Mouse (Mus musculus) left cerebral cortex, postnatal 25 days (tissue): ENCODE measurements at regions not wholly inside any gene's neighbourhood (a gene's known extent, or its start where the extent isn't known, plus 50 kb on each side); places are given as distances from the start of the nearest gene placed in this dataset.

Experiments
- DNase-seq, 2 experiments: peaks; one replicate each; pipeline ENCODE4 v3.0.0; 2022; ENCODE audit warnings: low spot score in 2 of 2, mixed read lengths in 1 of 2
- intact Hi-C: fragments of 180-260 bp; cut with DNase I; formaldehyde crosslinking; loops from one replicate; pipeline ENCODE4 v1.15.1; 2025

DNA sequence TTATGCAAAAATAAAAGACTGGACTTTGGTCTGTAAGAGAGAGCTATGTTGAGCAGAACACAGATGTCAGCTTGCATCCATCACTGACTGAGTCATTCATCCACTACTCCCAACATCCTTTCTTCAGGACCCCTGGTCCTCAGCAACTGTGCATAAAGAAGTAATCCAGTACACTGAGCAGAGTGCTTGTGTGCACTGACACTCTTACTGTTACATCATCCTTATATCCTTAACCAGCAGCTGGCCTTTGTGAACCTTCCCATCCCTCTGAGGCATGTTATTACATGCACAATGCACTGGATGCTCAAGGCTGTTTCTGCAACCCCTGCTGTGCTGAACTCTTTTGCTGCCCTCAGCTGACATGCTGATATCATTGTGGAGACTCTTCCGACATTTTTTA, 144.2 kb upstream of the Fam92a start:
- intact Hi-C loops = no loop called here
- no peak for DNase-seq

DNA sequence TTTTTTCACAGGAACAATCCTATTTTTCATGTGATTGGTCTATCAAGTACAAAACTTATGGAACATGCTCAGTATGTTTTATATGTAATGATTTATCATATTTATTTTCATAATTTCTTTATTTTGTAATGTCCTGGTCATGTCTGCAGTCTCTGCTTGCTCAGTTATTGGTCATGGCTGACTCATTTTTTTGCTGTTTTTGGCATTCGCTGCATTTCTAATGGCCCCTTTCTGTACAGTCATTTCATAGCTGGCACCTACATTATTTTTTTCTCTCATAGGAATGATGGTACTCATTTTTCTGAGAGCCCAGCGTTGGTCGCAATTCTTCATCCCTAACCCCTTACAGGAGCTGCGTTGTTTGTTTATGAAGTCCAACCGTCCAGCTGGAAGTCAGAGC, 136.5 kb upstream of the Fam92a start:
- intact Hi-C loops = no loop called here
- DNase-seq = no peak

DNA sequence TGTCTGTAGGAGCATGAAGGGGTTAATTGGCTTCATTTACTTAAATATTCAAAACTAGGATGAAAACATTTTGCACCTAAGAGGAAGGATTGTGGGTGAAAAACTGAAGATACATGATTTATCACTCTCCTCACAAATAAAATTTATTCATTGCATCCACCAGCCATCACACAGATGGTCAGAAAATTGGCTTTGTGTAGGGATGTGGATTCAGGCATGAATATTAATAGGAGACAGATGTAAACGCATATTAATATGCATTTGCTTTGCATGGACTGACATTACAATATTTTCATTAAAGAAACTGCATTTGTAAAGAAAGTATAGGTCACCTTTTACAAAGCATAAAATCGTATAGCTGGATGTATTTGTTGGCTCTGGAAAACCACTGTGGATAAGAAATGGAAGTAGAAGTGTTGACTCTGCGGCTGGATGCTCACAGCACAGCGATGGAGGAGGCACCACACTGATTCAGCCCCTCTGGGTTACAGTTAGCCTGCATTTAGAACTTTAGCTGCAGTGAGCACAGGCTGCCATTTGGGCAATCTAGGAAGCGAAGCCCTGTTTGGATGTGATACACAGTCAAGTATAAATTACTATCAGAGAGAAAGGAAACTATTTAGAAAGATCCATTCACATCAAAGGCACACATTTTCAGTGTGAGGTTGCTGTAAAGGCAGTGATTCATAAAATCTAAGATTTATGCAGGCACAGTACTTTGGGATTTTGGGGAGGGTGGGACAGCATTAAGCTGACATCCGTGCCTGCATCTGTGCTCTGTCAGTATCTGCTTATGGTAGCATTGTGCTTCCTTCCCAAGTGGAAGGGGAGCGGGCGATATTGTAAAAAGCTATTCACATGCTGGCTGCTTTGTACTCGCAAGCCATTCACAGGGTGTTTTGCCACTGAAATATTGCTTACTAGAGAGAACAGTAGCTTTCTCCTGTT, 135.1 kb upstream of the Fam92a start:
- intact Hi-C loops = no loop called here
- DNase-seq = peak in 1 of 2 experiments; percentile 14

DNA sequence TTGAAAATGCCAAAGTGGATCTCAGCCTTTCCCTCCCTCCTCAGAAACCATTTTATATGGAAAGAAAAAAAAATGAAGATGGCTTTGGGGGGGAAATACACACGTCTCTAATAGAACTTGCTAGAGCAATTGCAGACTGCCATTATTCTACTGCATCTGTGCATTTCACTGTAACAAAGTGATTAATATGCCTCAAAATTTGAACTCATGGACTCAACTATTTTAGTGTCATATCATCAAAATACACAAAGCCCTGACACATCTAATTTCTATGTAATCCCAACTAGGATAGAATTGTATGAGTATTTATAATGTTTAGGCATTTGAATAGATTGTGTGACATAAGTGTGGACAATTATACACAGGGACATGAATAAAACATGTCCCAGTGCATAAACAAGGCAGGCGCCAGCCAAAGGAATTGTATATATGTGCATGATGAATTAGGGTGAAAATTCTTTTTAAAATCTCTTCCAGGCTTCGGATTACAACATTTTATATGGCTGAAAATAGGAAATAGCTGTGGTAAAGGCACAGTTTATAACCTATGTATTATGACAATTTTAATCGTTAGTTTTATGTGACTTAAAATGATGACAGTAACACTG, 115.4 kb upstream of the Fam92a start:
- intact Hi-C loops = no loop called here
- DNase-seq = no peak

DNA sequence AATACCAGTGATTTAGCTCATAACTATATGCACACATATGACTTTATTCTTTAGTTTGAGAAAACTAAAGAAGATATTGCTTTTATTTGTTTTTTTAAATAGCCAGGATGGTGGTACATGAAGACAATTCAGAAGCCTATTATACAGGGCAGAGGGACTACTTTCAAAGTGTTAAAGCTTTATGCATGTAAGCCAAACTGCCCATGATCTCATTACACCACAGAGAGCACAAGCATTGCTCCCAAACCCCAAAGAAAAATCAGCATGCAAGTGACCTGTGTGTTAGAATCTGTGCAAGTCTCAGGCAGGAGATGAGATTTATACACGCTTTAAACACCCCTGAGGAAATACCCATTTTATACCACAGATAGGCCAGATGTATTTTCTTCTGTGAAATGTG, 114.6 kb upstream of the Fam92a start:
- DNase-seq = no peak
- intact Hi-C loops = no loop called here

DNA sequence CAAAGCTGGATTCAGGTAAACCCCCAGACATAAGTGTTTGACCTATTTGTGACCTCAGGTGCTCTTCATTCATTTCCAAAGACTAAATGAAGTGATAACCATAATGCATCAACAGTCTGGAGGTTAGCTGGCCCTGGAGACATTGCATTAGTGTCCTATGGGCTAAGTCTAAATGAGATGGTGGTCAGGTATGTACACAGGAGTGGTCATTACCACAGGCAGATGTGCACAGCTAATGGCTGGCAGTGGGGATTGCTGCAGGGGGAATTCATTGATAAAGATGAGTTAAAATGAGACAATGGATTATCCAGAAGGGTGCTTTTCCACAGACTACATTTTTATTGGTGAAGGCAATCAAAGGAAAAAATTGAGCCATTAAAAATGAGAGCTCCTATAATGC, 114.2 kb upstream of the Fam92a start:
- intact Hi-C loops = no loop called here
- DNase-seq = no peak

DNA sequence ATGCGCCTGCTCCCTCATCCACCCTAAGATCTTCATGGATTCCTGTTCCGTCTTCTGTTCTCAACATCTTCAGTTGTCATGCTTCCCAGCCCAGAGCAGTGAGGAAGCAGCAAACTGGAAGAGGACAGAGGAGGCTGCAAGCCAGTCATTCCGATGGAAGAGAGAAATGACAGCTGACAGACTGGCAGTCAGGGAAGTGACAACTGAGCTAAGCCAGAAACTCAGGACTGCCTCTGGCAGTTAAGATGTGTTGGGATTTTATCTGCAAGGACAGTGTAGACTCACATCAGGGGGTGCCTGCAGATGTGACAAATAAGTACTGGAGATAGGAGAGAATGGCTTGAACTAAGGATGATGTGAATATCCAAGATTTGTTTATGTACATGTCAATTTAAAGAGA, 106.1 kb upstream of the Fam92a start:
- no peak for DNase-seq
- intact Hi-C loops = no loop called here

DNA sequence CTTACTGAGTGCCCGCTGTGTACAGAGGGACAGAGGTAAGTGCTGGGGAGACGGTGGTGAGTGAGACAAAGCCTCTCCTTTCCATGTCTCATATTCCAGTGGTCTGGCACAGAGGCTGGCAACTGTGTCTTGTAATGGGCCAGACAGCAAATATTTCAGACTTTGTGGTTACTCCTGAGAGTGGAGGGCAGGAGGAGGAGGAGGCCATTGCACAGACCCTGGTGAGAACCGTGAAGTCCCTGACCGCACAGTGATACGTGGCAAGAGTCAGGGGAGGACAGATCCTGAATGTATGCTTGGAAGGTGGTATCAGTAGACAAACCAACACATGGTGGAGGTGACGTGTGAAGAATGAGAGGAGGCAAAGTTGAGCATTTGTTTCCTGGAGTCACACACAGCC, 101.6 kb upstream of the Fam92a start:
- DNase-seq = no peak
- intact Hi-C loops = no loop called here

DNA sequence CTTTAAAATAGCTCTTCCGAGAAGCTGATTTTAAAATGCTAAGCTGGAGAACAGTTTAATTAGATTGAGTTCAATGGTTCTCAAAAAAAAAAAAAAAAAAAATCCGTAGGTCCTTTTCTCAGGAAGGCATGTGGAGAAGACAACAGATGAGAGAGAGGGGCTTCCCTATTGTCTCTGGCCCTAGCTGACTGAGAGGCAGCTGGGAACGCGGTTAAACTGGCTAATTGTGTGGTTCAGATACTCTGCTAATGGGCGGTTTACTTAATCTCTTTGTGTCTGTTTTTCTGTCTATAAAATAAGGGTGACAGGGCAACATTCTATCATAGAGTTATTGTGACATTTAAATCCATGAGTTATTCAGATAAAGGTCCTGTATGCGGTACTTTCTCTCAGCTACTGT, 101.1 kb upstream of the Fam92a start:
- DNase-seq = no peak
- intact Hi-C loops = no loop called here

DNA sequence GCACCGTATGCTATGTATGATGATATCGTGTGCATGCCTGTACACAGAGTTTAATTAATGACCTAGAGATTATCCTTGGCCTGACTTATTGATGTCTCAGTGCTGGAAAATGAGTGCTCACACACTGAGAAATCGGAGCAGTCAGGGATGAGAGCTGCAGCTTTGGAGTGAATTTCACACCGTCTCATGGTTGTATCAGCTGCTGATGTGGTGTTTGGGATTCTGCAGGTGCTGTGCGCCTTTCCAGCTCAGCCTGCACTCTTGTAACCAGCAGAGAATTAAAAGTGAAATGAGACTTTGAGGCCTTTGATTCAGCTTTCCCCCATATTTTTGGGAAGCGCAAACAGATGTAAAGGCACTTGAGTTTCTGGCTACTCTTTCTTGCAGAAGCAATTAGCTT, 100.6 kb upstream of the Fam92a start:
- intact Hi-C loops = no loop called here
- peak; percentile 3 to 9 for DNase-seq

DNA sequence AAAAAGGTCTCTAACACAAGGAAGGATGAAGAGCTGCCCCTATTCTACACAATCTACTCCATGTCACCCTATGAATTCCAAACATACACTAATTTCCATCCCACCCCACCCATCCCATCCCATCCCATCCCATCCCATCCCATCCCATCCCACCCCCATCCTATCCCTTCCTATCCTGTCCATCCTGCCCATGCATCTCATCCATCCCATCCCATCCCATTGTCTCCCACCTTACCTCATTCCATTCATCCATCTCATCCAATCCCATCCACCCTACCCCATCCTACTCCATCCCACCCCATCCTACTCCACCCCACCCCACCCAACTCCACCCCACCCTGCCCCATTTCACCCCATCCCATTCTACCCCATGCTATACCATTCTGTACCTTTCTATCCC, 91.9 kb upstream of the Fam92a start:
- intact Hi-C loops = no loop called here
- DNase-seq = no peak

DNA sequence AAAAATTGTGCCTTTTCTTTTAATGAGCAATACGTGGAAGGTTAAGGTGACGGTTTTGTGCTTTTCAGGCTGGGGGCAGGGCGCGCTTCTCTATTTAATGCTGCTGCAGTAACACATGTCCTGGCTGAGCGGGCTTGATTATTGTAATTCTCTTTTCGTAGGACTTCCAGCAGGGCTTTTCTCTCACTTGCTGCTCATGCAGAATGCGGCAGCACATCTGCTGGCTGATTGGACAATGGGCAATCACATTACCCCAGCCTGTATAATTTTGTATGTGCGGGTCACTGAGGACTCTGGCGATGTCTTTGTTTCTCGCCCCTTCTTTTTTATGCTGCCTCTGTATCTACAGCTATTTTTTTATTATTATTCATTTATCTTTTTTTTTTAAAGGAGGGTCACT, 91.4 kb upstream of the Fam92a start:
- intact Hi-C loops = no loop called here
- DNase-seq = no peak

DNA sequence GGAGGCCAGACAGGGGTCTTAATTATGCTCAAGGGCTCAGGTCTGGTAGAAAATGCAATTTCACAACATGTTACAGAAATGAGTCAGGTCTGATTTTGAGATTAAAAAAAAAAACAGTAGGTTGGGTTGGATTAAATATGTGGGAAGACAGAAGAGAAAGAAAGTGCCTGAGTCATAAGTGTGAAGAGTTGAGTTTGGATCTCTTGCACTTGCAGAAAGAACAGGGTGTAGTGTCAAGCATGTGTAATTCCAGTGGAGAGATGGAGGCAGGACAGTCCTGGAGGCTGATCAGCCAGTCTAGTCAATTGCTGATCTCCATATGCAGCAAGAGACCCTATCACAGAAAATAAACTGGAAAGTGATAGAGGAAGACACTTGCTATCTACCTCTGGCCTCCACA, 76.2 kb upstream of the Fam92a start:
- intact Hi-C loops = no loop called here

DNA sequence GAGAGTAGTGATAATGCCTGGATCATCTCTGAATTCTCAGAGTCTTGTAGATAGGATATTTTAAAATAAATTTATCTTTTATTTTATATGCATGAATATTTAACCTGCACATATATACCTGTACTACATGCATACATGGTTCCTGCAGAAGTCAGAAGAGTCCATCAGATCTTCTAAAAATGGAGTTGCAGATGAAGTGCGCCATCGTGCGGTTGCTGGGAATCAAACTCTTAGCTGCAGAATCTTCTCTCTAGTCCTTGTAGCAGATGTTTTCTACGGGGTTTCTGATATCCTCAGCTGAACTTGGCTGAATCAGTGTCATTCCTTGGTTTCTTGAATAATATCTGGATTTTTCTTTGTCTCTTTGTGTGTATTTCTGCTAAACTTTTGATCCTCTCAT, 74.8 kb upstream of the Fam92a start:
- intact Hi-C loops = no loop called here
- DNase-seq = no peak

More for the DNA sequence above, 76.2 kb upstream of the Fam92a start:
- DNase-seq = peak in 1 of 2 experiments; percentile 58

DNA sequence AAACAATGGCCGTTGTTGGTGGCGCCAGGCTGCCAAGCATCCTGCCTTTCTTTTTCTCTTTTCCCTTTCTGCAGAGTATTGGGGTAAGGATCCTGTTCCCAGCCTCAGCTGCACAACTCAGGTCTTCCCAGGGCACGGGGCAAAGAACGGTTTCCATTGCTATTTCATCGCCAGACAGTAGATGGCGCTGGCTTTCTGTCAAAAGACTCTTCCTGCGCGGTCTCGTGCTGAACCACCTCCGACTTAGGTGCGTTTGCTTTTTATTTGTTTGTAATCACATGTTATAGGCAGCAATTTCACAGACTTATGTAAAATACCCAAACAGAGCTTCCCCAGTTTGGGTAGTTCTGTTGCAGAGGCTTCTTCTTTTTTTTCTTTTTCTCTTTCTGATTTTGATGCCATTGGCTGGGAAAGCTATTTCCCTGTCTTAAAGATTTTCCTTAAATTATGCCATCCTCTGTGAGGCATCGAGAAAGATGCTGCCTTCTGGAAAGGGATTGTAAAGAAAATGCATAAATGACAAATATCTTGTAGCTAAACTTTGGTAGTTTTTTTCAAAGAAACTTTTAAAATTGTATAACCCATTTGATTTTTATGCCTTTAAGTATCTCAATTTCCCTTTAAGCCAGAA, 69.2 kb upstream of the Fam92a start:
- DNase-seq = peak; percentile 73 to 78
- intact Hi-C loops = loop anchor here (2.0 to 5.0 kb wide), 3 partner anchors 211 to 1538 kb away; no protein-coding TSS in a partner anchor

DNA sequence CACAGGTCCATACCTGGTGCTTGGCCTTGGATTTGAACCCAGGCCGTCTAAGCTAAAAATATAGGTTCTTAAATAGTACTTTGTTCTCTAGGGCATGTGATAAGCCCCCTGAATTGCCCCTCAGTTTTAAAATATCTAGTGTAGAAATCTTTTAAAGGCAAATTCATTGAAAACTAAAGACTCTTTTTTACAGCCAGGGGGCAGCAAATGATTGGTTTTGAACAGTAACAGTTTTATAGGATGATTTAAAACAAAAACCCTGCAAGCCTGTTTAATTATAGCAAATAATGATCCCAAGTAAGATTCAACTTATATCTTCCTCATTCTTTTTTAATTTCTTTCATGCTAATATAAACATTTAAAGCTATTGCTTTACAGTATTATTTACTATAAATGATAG, 58.9 kb upstream of the Fam92a start:
- peak; percentile 34 to 43 for DNase-seq

More for the DNA sequence above, 58.9 kb upstream of the Fam92a start:
- intact Hi-C loops = no loop called here
